Mouse (Mus musculus) hindbrain, embryonic 11.5 days (tissue): ENCODE measurements around the gene Emc10. TPM values are rescaled to one million over a fixed set of nuclear protein-coding genes. Genes with fewer than 3 reads are reported as not detected.

Source experiments
- ATAC-seq: fragments of 200-750 bp; cut with Nextera tagmentation; 2 replicates; pipeline ENCODE4 v1.8.0; 2017; ENCODE audit warnings: mild to moderate bottlenecking, moderate TSS enrichment, moderate library complexity; ENCODE audit not compliant: low FRiP score
- DNase-seq: peaks from one replicate; pipeline ENCODE4 v3.0.0-alpha.2; 2015; ENCODE audit warnings: low spot score
- H3K27ac ChIP-seq: fragments of 300-500 bp; sonication (generic); 2 replicates; pipeline ENCODE4 v1.5.1; 2014; ENCODE audit warnings: mild to moderate bottlenecking, low read depth, low read length
- H3K27me3 ChIP-seq: fragments of 300-500 bp; sonication (generic); 2 replicates; pipeline ENCODE4 v1.6.1; 2014; ENCODE audit warnings: mild to moderate bottlenecking, low read length, moderate library complexity, mixed read lengths; ENCODE audit not compliant: control insufficient read depth, insufficient read depth
- H3K36me3 ChIP-seq: fragments of 300-500 bp; sonication (generic); 2 replicates; pipeline ENCODE4 v1.6.1; 2014; ENCODE audit warnings: mild to moderate bottlenecking, low read length, moderate library complexity, mixed read lengths; ENCODE audit not compliant: control insufficient read depth, insufficient read depth
- H3K4me1 ChIP-seq: fragments of 300-500 bp; sonication (generic); replicated peaks from 2 replicates; pipeline ENCODE4 v1.6.1; 2014; ENCODE audit warnings: low read length, mixed read lengths; ENCODE audit not compliant: control insufficient read depth, insufficient read depth
- H3K4me2 ChIP-seq: fragments of 300-500 bp; sonication (generic); replicated peaks from 2 replicates; pipeline ENCODE4 v1.6.1; 2014; ENCODE audit warnings: mild to moderate bottlenecking, low read depth, low read length
- H3K4me3 ChIP-seq: fragments of 300-500 bp; sonication (generic); 2 replicates; pipeline ENCODE4 v1.5.1; 2014; ENCODE audit warnings: low read depth, low read length
- H3K9ac ChIP-seq: fragments of 300-500 bp; sonication (generic); 2 replicates; pipeline ENCODE4 v1.6.1; 2014; ENCODE audit warnings: low read depth, low read length
- H3K9me3 ChIP-seq: fragments of 300-500 bp; sonication (generic); 2 replicates; pipeline ENCODE4 v1.6.1; 2016; ENCODE audit warnings: low read length; ENCODE audit not compliant: control insufficient read depth
- WGBS: fragments of 180-500 bp; shearing (Covaris S2); extraction: QIAGEN DNeasy Blood & Tissue Kit; methylation state at CpG from one replicate; pipeline ENCODE4 v1.1.7; 2014; 5-methylcytosine and 5-hydroxymethylcytosine counted together
- polyA plus RNA-seq: library from polyadenylated mRNA; unstranded; fragments of >200 nt; fragmentation: Nextera tagmentation; extraction: Ambion mirVana; gene quantifications from 2 replicates; pipeline ENCODE4 v1.2.1, GENCODE M21; 2014

Gene Emc10
- polyA plus RNA-seq, 1 experiment from 2014 or later, result 90.2 TPM

DNA sequence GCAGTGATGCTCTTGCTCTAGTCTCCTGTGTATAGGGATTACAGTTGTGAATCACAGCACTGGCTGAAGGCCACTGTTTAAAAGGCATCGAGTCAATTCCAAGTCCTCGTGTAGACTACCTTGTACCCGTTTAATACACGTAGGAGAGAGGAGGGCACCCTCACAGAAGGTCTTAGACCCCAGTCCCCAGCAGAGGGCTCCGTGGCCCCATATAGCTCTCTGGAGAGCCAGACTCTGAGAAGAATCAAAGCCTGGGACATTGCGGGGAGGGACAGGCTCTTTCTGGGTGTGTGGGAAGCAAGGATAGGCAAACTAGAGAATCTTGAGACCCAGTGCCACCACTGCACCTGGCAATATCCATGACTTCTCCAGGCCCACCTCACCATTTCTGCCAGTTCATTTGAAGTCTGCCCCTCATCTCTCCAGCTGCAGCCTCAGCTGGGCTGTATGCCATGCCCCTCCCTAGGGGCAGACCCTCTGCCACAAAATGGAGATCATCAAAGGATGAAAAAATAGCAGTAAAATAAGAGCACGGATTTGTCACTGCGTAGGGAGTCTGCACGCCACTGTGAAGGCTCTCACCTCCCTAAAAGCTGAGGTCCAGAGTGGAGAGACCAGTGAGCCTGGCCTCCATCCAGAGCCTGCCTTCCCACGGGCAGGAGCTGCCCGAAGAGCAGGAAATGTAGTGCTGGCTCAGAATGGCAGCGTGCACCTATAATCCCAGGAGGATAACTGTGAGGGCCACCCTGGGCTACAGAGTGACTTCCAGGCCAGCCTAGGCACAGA is 50.1 kb downstream of the Emc10 start:
- no peak overlapping the region for H3K27ac ChIP-seq
- no peaks in the 10 kb centered on the region for H3K9me3 ChIP-seq
- H3K27me3 ChIP-seq, result peaks cover 13% of the 10 kb centered on the region
- H3K36me3 ChIP-seq, result peaks cover 15% of the 10 kb centered on the region
- H3K4me3 ChIP-seq, result no peak overlapping the region
- H3K4me2 ChIP-seq, result no peak overlapping the region
- DNase-seq (no peak), ATAC-seq (no peak)
- H3K9ac ChIP-seq, result no peak overlapping the region
- H3K4me1 ChIP-seq, result peaks cover 13% of the 10 kb centered on the region
- 57% methylated on average over 12 of the region's 12 CpGs for WGBS

GRCm38 (mm10) chr7:44445528-44445923 is 50.8 kb downstream of the Emc10 start:
- H3K4me1 ChIP-seq, result peaks cover 13% of the 10 kb centered on the region
- H3K4me3 ChIP-seq, result no peak overlapping the region

DNA sequence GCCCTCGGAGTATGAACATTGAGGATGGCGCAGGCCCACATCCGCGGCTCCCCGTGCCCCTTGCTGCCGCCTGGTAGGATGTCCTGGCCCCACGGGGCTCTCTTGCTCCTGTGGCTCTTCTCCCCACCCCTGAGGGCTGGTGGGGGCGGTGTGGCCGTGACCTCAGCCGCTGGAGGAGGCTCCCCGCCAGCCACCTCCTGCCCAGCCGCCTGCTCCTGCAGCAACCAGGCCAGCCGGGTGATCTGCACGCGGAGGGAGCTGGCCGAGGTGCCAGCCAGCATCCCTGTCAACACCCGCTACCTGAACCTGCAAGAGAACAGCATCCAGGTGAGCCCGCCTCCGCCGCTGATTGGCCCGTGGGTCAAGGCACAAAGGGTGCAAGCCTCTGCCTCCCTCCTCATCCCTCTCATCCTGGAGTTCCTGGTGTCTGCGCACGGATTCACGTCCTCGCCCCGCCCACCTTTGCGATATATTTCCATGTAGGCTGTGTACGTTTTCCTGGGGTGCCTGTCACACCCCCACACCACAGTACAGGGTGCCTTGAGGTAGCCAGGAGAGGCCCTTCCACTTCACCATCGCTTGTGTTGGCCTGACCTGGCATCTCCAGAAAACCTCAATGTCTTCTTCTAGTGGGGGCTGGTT is 51.3 kb downstream of the Emc10 start:
- ATAC-seq (no peak), DNase-seq (no peak)
- Histone ChIP-seq H3K4me3 (peak overlapping the region; percentile 19), H3K27ac (no peak overlapping the region), H3K9ac (peak overlapping the region; percentile 27; the same call in 1 of the 2 replicates), H3K36me3 (peaks cover 15% of the 10 kb centered on the region), H3K4me1 (peaks cover 13% of the 10 kb centered on the region), H3K4me2 (peak overlapping the region; percentile 26), H3K27me3 (peaks cover 13% of the 10 kb centered on the region), H3K9me3 (no peaks in the 10 kb centered on the region)
- WGBS, result 20% methylated on average over 29 of the region's 29 CpGs

More at GRCm38 (mm10) chr7:44445528-44445923, 50.8 kb downstream of the Emc10 start:
- no peak for DNase-seq
- WGBS, result 32% methylated on average over 7 of the region's 7 CpGs
- no peaks in the 10 kb centered on the region for H3K9me3 ChIP-seq
- no peak overlapping the region for H3K27ac ChIP-seq
- no peak overlapping the region for H3K9ac ChIP-seq
- peak overlapping the region; percentile 26 for H3K4me2 ChIP-seq
- peaks cover 15% of the 10 kb centered on the region for H3K36me3 ChIP-seq
- H3K27me3 ChIP-seq, result peaks cover 13% of the 10 kb centered on the region
- ATAC-seq, result no peak

DNA sequence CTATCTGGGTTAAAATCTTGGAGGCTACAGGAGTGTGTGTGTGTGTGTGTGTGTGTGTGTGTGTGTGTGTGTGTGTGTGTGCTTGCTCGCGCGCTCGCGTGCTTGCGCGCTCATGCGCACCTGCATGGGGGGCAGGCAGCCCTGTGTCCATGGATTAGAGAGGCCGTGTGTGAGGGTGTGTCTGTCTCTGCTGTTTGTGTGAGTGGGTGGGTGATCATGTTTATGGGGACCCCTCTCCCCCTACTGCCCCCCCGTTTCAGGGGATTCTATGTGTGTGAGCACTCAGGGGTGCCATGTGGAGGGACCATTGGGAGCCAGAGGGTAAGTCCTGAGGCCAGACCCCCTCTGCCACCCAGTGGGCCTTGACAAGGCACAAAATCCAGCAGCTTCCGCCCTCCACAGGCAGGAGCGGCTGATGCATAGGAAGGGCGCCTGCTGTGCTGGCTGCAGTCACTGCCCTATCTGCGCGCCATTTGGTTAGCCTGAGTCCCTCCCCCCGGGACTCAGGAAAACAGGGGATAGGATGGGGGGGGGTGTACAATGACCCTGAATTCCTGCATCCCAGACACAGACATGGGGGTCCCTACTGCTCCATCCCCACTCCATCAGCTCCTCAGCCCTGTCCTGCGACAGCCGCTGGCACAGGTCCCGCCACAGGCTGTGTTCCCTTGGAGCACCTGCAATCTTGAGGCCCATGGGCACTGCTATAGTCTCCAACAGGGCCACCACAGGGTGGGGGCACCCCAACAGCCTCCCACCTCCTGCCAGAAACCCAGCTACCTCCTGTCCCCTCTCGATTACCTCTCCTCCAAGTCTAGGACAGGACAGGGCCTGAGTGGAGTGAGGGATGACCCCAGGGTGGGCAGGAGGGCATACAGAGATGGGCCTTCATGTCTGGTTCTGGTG is 52.8 kb downstream of the Emc10 start:
- H3K9me3 ChIP-seq, result no peaks in the 10 kb centered on the region
- H3K36me3 ChIP-seq, result peaks cover 8% of the 10 kb centered on the region
- peak overlapping the region; percentile 98 for H3K9ac ChIP-seq
- peak overlapping the region; percentile 98 for H3K27ac ChIP-seq
- H3K4me3 ChIP-seq, result peak overlapping the region; percentile 70
- peak overlapping the region; percentile 98 for H3K4me2 ChIP-seq
- DNase-seq (peak; percentile 66), ATAC-seq (peak; percentile 65)
- WGBS, result 7% methylated on average over 20 of the region's 20 CpGs
- peaks cover 13% of the 10 kb centered on the region for H3K27me3 ChIP-seq
- peaks cover 13% of the 10 kb centered on the region for H3K4me1 ChIP-seq

DNA sequence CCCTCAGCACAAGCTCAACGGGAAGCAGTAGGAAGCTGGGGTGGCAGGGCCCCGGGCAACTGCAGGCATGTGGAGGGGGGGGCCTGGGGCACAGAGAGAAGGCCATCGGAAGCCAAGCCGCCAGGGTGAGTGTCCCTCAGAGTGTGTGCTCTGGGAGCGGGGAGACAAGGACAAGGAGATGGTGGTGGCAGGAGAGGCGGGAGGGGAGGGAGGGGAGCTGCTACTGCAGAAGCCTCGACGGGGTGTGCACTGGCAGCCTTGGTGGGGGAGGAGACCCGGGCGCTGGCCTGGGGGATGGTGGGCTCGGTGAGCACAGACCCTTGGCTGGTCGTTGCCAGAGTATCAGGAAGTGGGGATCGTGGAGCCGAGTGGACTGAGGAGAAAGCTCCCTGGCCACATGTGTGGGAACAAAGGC is 53.9 kb downstream of the Emc10 start:
- peaks cover 8% of the 10 kb centered on the region for H3K36me3 ChIP-seq
- H3K4me1 ChIP-seq, result peaks cover 13% of the 10 kb centered on the region
- peak overlapping the region; percentile 98 for H3K9ac ChIP-seq
- DNase-seq (peak; percentile 71), ATAC-seq (peak; percentile 52)
- WGBS, result under 1% methylated on average over 14 of the region's 14 CpGs
- peak overlapping the region; percentile 98 for H3K27ac ChIP-seq
- peak overlapping the region; percentile 70 for H3K4me3 ChIP-seq
- no peaks in the 10 kb centered on the region for H3K9me3 ChIP-seq
- H3K27me3 ChIP-seq, result peaks cover 13% of the 10 kb centered on the region
- peak overlapping the region; percentile 98 for H3K4me2 ChIP-seq

DNA sequence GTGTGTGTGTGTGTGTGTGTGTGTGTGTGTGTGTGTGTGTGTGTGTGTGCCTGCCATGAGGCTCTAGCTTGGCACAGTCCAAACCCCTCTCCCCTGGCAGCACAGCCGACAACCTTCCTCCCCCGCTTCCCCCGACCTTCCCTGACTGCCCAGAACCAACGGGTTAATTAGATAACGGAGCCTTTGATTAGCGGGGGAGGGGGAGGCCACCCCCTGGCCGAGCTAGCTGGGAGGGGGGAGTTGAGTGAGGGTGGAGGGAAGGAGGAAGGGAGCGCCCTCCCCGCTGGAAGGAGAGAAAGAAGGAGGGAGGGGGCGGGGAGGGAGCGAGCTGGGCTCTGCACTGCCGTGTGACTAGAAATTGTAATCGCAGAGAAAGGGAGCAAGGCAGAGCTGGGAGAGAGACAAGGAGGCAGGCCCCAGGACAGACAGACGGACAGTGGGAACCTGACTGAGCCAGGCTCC is 54.6 kb downstream of the Emc10 start:
- Histone ChIP-seq H3K27ac (peak overlapping the region; percentile 98), H3K4me3 (peak overlapping the region; percentile 70), H3K36me3 (peaks cover 8% of the 10 kb centered on the region), H3K9ac (peak overlapping the region; percentile 98), H3K4me2 (peak overlapping the region; percentile 98), H3K27me3 (peaks cover 13% of the 10 kb centered on the region), H3K9me3 (no peaks in the 10 kb centered on the region), H3K4me1 (peaks cover 13% of the 10 kb centered on the region)
- DNase-seq (peak; percentile 75), ATAC-seq (peak; percentile 67)
- under 1% methylated on average over 14 of the region's 14 CpGs for WGBS

GRCm38 (mm10) chr7:44441180-44441579 is 55.1 kb downstream of the Emc10 start:
- no peak overlapping the region; the same call in 1 of the 2 replicates for H3K4me3 ChIP-seq
- ATAC-seq (no peak), DNase-seq (peak; percentile 37)
- H3K4me2 ChIP-seq, result peak overlapping the region; percentile 98
- H3K27ac ChIP-seq, result peak overlapping the region; percentile 98
- WGBS, result 25% methylated on average over 1 of the region's 1 CpGs
- peaks cover 4% of the 10 kb centered on the region for H3K36me3 ChIP-seq
- H3K4me1 ChIP-seq, result peaks cover 13% of the 10 kb centered on the region
- peak overlapping the region; percentile 98 for H3K9ac ChIP-seq
- H3K27me3 ChIP-seq, result peaks cover 13% of the 10 kb centered on the region
- no peaks in the 10 kb centered on the region for H3K9me3 ChIP-seq

GRCm38 (mm10) chr7:44440479-44440878 is 55.9 kb downstream of the Emc10 start:
- Histone ChIP-seq H3K27me3 (peaks cover 13% of the 10 kb centered on the region), H3K36me3 (peaks cover 4% of the 10 kb centered on the region; the same call in 1 of the 2 replicates), H3K4me3 (no peak overlapping the region), H3K4me1 (peaks cover 13% of the 10 kb centered on the region), H3K27ac (no peak overlapping the region), H3K9me3 (no peaks in the 10 kb centered on the region), H3K9ac (no peak overlapping the region), H3K4me2 (no peak overlapping the region)
- ATAC-seq (no peak), DNase-seq (no peak)
- WGBS, result 97% methylated on average over 1 of the region's 1 CpGs
